Mouse (Mus musculus) forebrain, postnatal 0 days (tissue): ENCODE results near the gene Olfr558. TPM values are rescaled to one million over a fixed set of nuclear protein-coding genes. Genes with fewer than 3 reads are reported as not detected.

Experiments
- ATAC-seq: fragments of 200-750 bp; cut with Nextera tagmentation; 2 replicates; pipeline ENCODE4 v1.8.0; 2017; ENCODE audit warnings: mild to moderate bottlenecking, moderate library complexity
- DNase-seq: peaks from one replicate; pipeline ENCODE4 v3.0.0-alpha.2; 2015
- H3K27ac ChIP-seq: fragments of 300-500 bp; sonication (generic); 2 replicates; pipeline ENCODE4 v1.5.1; 2014; ENCODE audit warnings: low read depth, mild to moderate bottlenecking, antibody characterized with exemption, low read length, moderate library complexity, mixed read lengths
- H3K27me3 ChIP-seq: fragments of 300-500 bp; sonication (generic); 2 replicates; pipeline ENCODE4 v1.6.1; 2014; ENCODE audit warnings: mild to moderate bottlenecking, low read length, mixed read lengths; ENCODE audit not compliant: insufficient read depth
- H3K36me3 ChIP-seq: fragments of 300-500 bp; sonication (generic); 2 replicates; pipeline ENCODE4 v1.6.1; 2014; ENCODE audit warnings: mild to moderate bottlenecking, moderate library complexity; ENCODE audit not compliant: insufficient read depth
- H3K4me1 ChIP-seq: fragments of 300-500 bp; sonication (generic); 2 replicates; pipeline ENCODE4 v1.6.1; 2014; ENCODE audit warnings: antibody characterized with exemption; ENCODE audit not compliant: insufficient read depth
- H3K4me2 ChIP-seq: fragments of 300-500 bp; sonication (generic); 2 replicates; pipeline ENCODE4 v1.6.1; 2014; ENCODE audit warnings: low read depth, mild to moderate bottlenecking, moderate library complexity
- H3K4me3 ChIP-seq: fragments of 300-500 bp; sonication (generic); 2 replicates; pipeline ENCODE4 v1.5.1; 2014; ENCODE audit warnings: low read depth, low read length, mixed read lengths
- H3K9ac ChIP-seq: fragments of 300-500 bp; sonication (generic); 2 replicates; pipeline ENCODE4 v1.6.1; 2014; ENCODE audit warnings: mild to moderate bottlenecking
- H3K9me3 ChIP-seq: fragments of 300-500 bp; sonication (generic); 2 replicates; pipeline ENCODE4 v1.6.1; 2016; ENCODE audit warnings: low read length
- CTCF ChIP-seq: sonication (generic); IDR thresholded peaks from 2 replicates; pipeline ENCODE4 v1.5.1; 2016; ENCODE audit warnings: antibody characterized with exemption, control low read depth, low read depth
- WGBS: fragments of 180-500 bp; shearing (Covaris S2); extraction: QIAGEN DNeasy Blood & Tissue Kit; methylation state at CpG from one replicate; pipeline ENCODE4 v1.1.7; 2014; 5-methylcytosine and 5-hydroxymethylcytosine counted together
- polyA plus RNA-seq: library from polyadenylated mRNA; unstranded; fragments of >200 nt; fragmentation: Nextera tagmentation; extraction: Ambion mirVana; gene quantifications from 2 replicates; pipeline ENCODE4 v1.2.1, GENCODE M21; 2015
- total RNA-seq: library from RNA; depleted of rRNA; stranded (reverse); fragments of >200 nt; gene quantifications from 2 replicates; pipeline ENCODE4 v1.2.3, GENCODE M21; 2014; rRNA removed

The Olfr558 gene
- total and polyA plus RNA-seq, 2 experiments from 2014 or later = not detected

- no peak for DNase-seq
- no peak within 1 kb of the TSS for H3K4me3 ChIP-seq
- H3K9ac ChIP-seq = no peak within 1 kb of the TSS
- WGBS = 84% methylated on average over 4 of the region's 4 CpGs
- H3K9me3 ChIP-seq = no peaks in the 10 kb centered on the region
- H3K4me1 ChIP-seq = no peaks in the 10 kb centered on the region
- no peaks in the 10 kb centered on the region for H3K36me3 ChIP-seq
- ATAC-seq = no peak
- H3K4me2 ChIP-seq = no peak within 1 kb of the TSS
- no peaks in the 10 kb centered on the region for H3K27me3 ChIP-seq
- TF ChIP-seq CTCF = no peak
- H3K27ac ChIP-seq = no peak within 1 kb of the TSS
Measured at GRCm38 (mm10) chr7:102759266-102759665, 57.3 kb downstream of the Olfr558 start, which contains the start of the genes Olfr560 and Olfr78. TSS of gene Olfr560 (minus strand) at chr7:102759366. TSS of gene Olfr78 (minus strand) at chr7:102759471.

Other genes with a start within 250 kb of the Olfr558 start
- not detected in 2 replicates for gene Olfr543, start 220.5 kb upstream of the Olfr558 start, total RNA-seq
- gene Olfr543, start 220.5 kb upstream of the Olfr558 start, polyA plus RNA-seq = 0.23 and 0.25 TPM in 2 replicates
- not detected in 2 replicates for gene Olfr544, start 213.9 kb upstream of the Olfr558 start, total RNA-seq
- 0.04 and 0.05 TPM in 2 replicates for gene Olfr544, start 213.9 kb upstream of the Olfr558 start, polyA plus RNA-seq
- gene Olfr545, start 202.6 kb upstream of the Olfr558 start, total RNA-seq = 0.24 TPM in 1 of 2 replicates, not detected in the other
- gene Olfr545, start 202.6 kb upstream of the Olfr558 start, polyA plus RNA-seq = 0.05 and 0.08 TPM in 2 replicates
- not detected in 2 replicates for gene Olfr547, start 167.5 kb upstream of the Olfr558 start, total RNA-seq
- not detected in 2 replicates for gene Olfr547, start 167.5 kb upstream of the Olfr558 start, polyA plus RNA-seq
- not detected in 2 replicates for gene Olfr548-ps1, start 161.3 kb upstream of the Olfr558 start, total RNA-seq
- not detected in 2 replicates for gene Olfr548-ps1, start 161.3 kb upstream of the Olfr558 start, polyA plus RNA-seq
- gene Olfr549, start 152.3 kb upstream of the Olfr558 start, total RNA-seq = not detected in 2 replicates
- not detected in 2 replicates for gene Olfr549, start 152.3 kb upstream of the Olfr558 start, polyA plus RNA-seq
- gene Trim21, start 136.7 kb upstream of the Olfr558 start, total RNA-seq = 1.5 and 3.5 TPM in 2 replicates
- 0.30 and 0.38 TPM in 2 replicates for gene Trim21, start 136.7 kb upstream of the Olfr558 start, polyA plus RNA-seq
- gene Olfr550, start 130.8 kb upstream of the Olfr558 start, total RNA-seq = not detected in 2 replicates
- gene Olfr550, start 130.8 kb upstream of the Olfr558 start, polyA plus RNA-seq = not detected in 2 replicates
- not detected in 2 replicates for gene Olfr551, start 110.3 kb upstream of the Olfr558 start, total RNA-seq
- not detected in 2 replicates for gene Olfr551, start 110.3 kb upstream of the Olfr558 start, polyA plus RNA-seq
- not detected in 2 replicates for gene Olfr552, start 104.4 kb upstream of the Olfr558 start, total RNA-seq
- not detected in 2 replicates for gene Olfr552, start 104.4 kb upstream of the Olfr558 start, polyA plus RNA-seq
- not detected in 2 replicates for gene Olfr553, start 84.0 kb upstream of the Olfr558 start, total RNA-seq
- gene Olfr553, start 84.0 kb upstream of the Olfr558 start, polyA plus RNA-seq = not detected in 2 replicates
- gene Olfr554, start 63.8 kb upstream of the Olfr558 start, total RNA-seq = not detected in 2 replicates
- gene Olfr554, start 63.8 kb upstream of the Olfr558 start, polyA plus RNA-seq = not detected in 2 replicates
- gene Olfr555, start 43.4 kb upstream of the Olfr558 start, total RNA-seq = not detected in 2 replicates
- gene Olfr555, start 43.4 kb upstream of the Olfr558 start, polyA plus RNA-seq = not detected in 2 replicates
- not detected in 2 replicates for gene Olfr556, start 37.3 kb upstream of the Olfr558 start, total RNA-seq
- gene Olfr556, start 37.3 kb upstream of the Olfr558 start, polyA plus RNA-seq = not detected in 2 replicates
- gene Trim68, start 14.9 kb upstream of the Olfr558 start, total RNA-seq = 4.2 and 6.8 TPM in 2 replicates
- 2.2 and 4.0 TPM in 2 replicates for gene Trim68, start 14.9 kb upstream of the Olfr558 start, polyA plus RNA-seq
- gene Olfr557, start 6.3 kb upstream of the Olfr558 start, total RNA-seq = not detected in 2 replicates
- not detected in 2 replicates for gene Olfr557, start 6.3 kb upstream of the Olfr558 start, polyA plus RNA-seq
- not detected in 2 replicates for gene Olfr33, start 16.9 kb downstream of the Olfr558 start, total RNA-seq
- not detected in 2 replicates for gene Olfr33, start 16.9 kb downstream of the Olfr558 start, polyA plus RNA-seq
- not detected in 2 replicates for gene Olfr559, start 25.3 kb downstream of the Olfr558 start, total RNA-seq
- gene Olfr559, start 25.3 kb downstream of the Olfr558 start, polyA plus RNA-seq = not detected in 2 replicates
- gene Olfr560, start 57.2 kb downstream of the Olfr558 start, total RNA-seq = not detected in 2 replicates
- not detected in 2 replicates for gene Olfr560, start 57.2 kb downstream of the Olfr558 start, polyA plus RNA-seq
- gene Olfr78, start 57.3 kb downstream of the Olfr558 start, total RNA-seq = not detected in 2 replicates
- gene Olfr78, start 57.3 kb downstream of the Olfr558 start, polyA plus RNA-seq = 0.04 TPM in 1 of 2 replicates, not detected in the other
- not detected in 2 replicates for gene Olfr561, start 69.0 kb downstream of the Olfr558 start, total RNA-seq
- gene Olfr561, start 69.0 kb downstream of the Olfr558 start, polyA plus RNA-seq = not detected in 2 replicates
- gene Olfr564, start 101.3 kb downstream of the Olfr558 start, total RNA-seq = not detected in 2 replicates
- gene Olfr564, start 101.3 kb downstream of the Olfr558 start, polyA plus RNA-seq = not detected in 2 replicates
- not detected in 2 replicates for gene Olfr566, start 156.6 kb downstream of the Olfr558 start, total RNA-seq
- gene Olfr566, start 156.6 kb downstream of the Olfr558 start, polyA plus RNA-seq = not detected in 2 replicates
- gene Olfr568, start 174.9 kb downstream of the Olfr558 start, total RNA-seq = not detected in 2 replicates
- gene Olfr568, start 174.9 kb downstream of the Olfr558 start, polyA plus RNA-seq = not detected in 2 replicates
- gene Olfr569, start 188.7 kb downstream of the Olfr558 start, total RNA-seq = not detected in 2 replicates
- gene Olfr569, start 188.7 kb downstream of the Olfr558 start, polyA plus RNA-seq = not detected in 2 replicates
- not detected in 2 replicates for gene Olfr570, start 192.4 kb downstream of the Olfr558 start, total RNA-seq
- 0.23 TPM in 1 of 2 replicates, not detected in the other for gene Olfr570, start 192.4 kb downstream of the Olfr558 start, polyA plus RNA-seq
- gene Olfr571, start 215.3 kb downstream of the Olfr558 start, total RNA-seq = not detected in 2 replicates
- not detected in 2 replicates for gene Olfr571, start 215.3 kb downstream of the Olfr558 start, polyA plus RNA-seq
- gene Olfr572, start 222.2 kb downstream of the Olfr558 start, total RNA-seq = not detected in 2 replicates
- not detected in 2 replicates for gene Olfr572, start 222.2 kb downstream of the Olfr558 start, polyA plus RNA-seq
- gene Olfr573-ps1, start 240.4 kb downstream of the Olfr558 start, total RNA-seq = not detected in 2 replicates
- not detected in 2 replicates for gene Olfr573-ps1, start 240.4 kb downstream of the Olfr558 start, polyA plus RNA-seq
- not detected in 2 replicates for gene Olfr574, start 246.3 kb downstream of the Olfr558 start, total RNA-seq
- gene Olfr574, start 246.3 kb downstream of the Olfr558 start, polyA plus RNA-seq = not detected in 2 replicates